In genomic region chr10:12878661-12879312, GRCm38 (mm10) we compare ENCODE assay signal across 9 mouse cellular contexts. TPM values are rescaled to one million over a fixed set of nuclear protein-coding genes. Genes with fewer than 3 reads are reported as not detected.
DNase-seq lines count a peak whose midpoint lies in the region; ATAC-seq and TF ChIP-seq lines count a peak whose summit lies in the region.
"Had no signal": no experiment of that assay in that cellular context is flagged by ENCODE, and none has a peak within 500 bp of the region (broad histone marks: within the 10 kb centered on the region; RNA-seq: fewer than 3 reads in every experiment).

No protein-coding gene starts in this region.

- peaks cover 5% of the 10 kb centered on the region; the same call in 1 of the 2 replicates for H3K4me1 ChIP-seq in embryonic facial prominence, embryonic 14.5 days (ENCODE audit: control insufficient read depth, insufficient read depth, low read length)
- 0 out of 2 replicates have a peak, but pooled peaks cover 3% of the 10 kb centered on the region for H3K4me1 ChIP-seq in heart, postnatal 0 days (ENCODE audit: control insufficient read depth, insufficient read depth)
- H3K4me1 ChIP-seq in midbrain, embryonic 14.5 days (ENCODE audit: control insufficient read depth, insufficient read depth, low read length) = 0 out of 2 replicates have a peak, but pooled peaks cover 5% of the 10 kb centered on the region

- DNase-seq in kidney, postnatal 10 days = peak; percentile 21
- no peak for DNase-seq in kidney, postnatal 36 days
- peak; percentile 70 for DNase-seq in embryonic facial prominence, embryonic 14.5 days (ENCODE audit: low spot score)
- no peak for DNase-seq in heart, postnatal 0 days (ENCODE audit: low spot score)
- DNase-seq in midbrain, embryonic 14.5 days = peak; percentile 48
- DNase-seq in layer of hippocampus, adult 9-11 months = no peak
- DNase-seq in spleen, postnatal 14 days (ENCODE audit: low spot score in 2 of 2) = no peak

- no peaks in the 10 kb centered on the region for H3K36me3 ChIP-seq in embryonic facial prominence, embryonic 14.5 days (ENCODE audit: control insufficient read depth, insufficient read depth, low read length)
- no peaks in the 10 kb centered on the region for H3K36me3 ChIP-seq in heart, postnatal 0 days (replicated peaks; ENCODE audit: control insufficient read depth, insufficient read depth, low read length)
- no peaks in the 10 kb centered on the region for H3K36me3 ChIP-seq in midbrain, embryonic 14.5 days (ENCODE audit: control insufficient read depth, insufficient read depth, low read length)
- H3K36me3 ChIP-seq: liver, embryonic 15.5 days had no signal

- H3K4me2 ChIP-seq in embryonic facial prominence, embryonic 14.5 days (ENCODE audit: low read depth, low read length) = peak overlapping the region; percentile 41
- H3K4me2 ChIP-seq in heart, postnatal 0 days (ENCODE audit: low read depth, low read length) = 0 out of 2 replicates have a peak overlapping the region, but pooled peaks have one; percentile 5
- H3K4me2 ChIP-seq in midbrain, embryonic 14.5 days (ENCODE audit: low read length) = peak overlapping the region; percentile 32
- H3K4me2 ChIP-seq: liver, embryonic 15.5 days had no signal

- H3K27me3 ChIP-seq in embryonic facial prominence, embryonic 14.5 days (replicated peaks; ENCODE audit: control insufficient read depth, insufficient read depth, low read length) = no peaks in the 10 kb centered on the region
- H3K27me3 ChIP-seq in heart, postnatal 0 days (ENCODE audit: control insufficient read depth, insufficient read depth, low read length) = no peaks in the 10 kb centered on the region
- no peaks in the 10 kb centered on the region for H3K27me3 ChIP-seq in midbrain, embryonic 14.5 days (ENCODE audit: control insufficient read depth, insufficient read depth, low read length)
- H3K27me3 ChIP-seq: liver, embryonic 15.5 days had no signal

- no peak overlapping the region; the same call in 1 of the 2 replicates for H3K27ac ChIP-seq in embryonic facial prominence, embryonic 14.5 days (replicated peaks; ENCODE audit: low read depth, low read length)
- H3K27ac ChIP-seq in heart, postnatal 0 days (ENCODE audit: low read depth) = no peak overlapping the region
- H3K27ac ChIP-seq in midbrain, embryonic 14.5 days (replicated peaks; ENCODE audit: low read depth, low read length) = no peak overlapping the region
- H3K27ac ChIP-seq: liver, embryonic 15.5 days had no signal

- no peak for TF ChIP-seq EP300 in heart, postnatal 0 days (IDR thresholded peaks at IDR 0.05; ENCODE audit: low read depth)

- peak; percentile 67; the same call in 1 of the 2 replicates for ATAC-seq in embryonic facial prominence, embryonic 14.5 days (ENCODE audit: low read depth)
- peak; percentile 49 for ATAC-seq in heart, postnatal 0 days (ENCODE audit: insufficient read depth, low read depth)
- peak; percentile 35; the same call in 1 of the 2 replicates for ATAC-seq in midbrain, embryonic 14.5 days (ENCODE audit: low FRiP score, low TSS enrichment)
- ATAC-seq in cerebellum, adult (ENCODE audit: insufficient number of reproducible peaks, low FRiP score, low TSS enrichment) = no peak

- no peak for TF ChIP-seq CTCF in heart, postnatal 0 days (IDR thresholded peaks at IDR 0.05; ENCODE audit: low read depth)

- H3K4me3 ChIP-seq in embryonic facial prominence, embryonic 14.5 days (ENCODE audit: low read depth, low read length) = no peak overlapping the region
- no peak overlapping the region for H3K4me3 ChIP-seq in heart, postnatal 0 days (ENCODE audit: low read depth, low read length)
- H3K4me3 ChIP-seq in midbrain, embryonic 14.5 days (replicated peaks; ENCODE audit: low read depth, low read length) = no peak overlapping the region
- H3K4me3 ChIP-seq: liver, embryonic 15.5 days had no signal

- WGBS in embryonic facial prominence, embryonic 14.5 days = 7% methylated on average over 14 of the region's 14 CpGs
- 25% methylated on average over 14 of the region's 14 CpGs for WGBS in heart, postnatal 0 days
- 4% methylated on average over 14 of the region's 14 CpGs for WGBS in midbrain, embryonic 14.5 days

- H3K9me3 ChIP-seq in embryonic facial prominence, embryonic 14.5 days (ENCODE audit: control insufficient read depth, low read length) = no peaks in the 10 kb centered on the region
- no peaks in the 10 kb centered on the region for H3K9me3 ChIP-seq in heart, postnatal 0 days (replicated peaks; ENCODE audit: control insufficient read depth, low read length)
- H3K9me3 ChIP-seq in midbrain, embryonic 14.5 days (ENCODE audit: control insufficient read depth, low read length) = no peaks in the 10 kb centered on the region
- H3K9me3 ChIP-seq: liver, embryonic 15.5 days had no signal

- H3K9ac ChIP-seq in embryonic facial prominence, embryonic 14.5 days (ENCODE audit: low read depth, low read length) = 0 out of 2 replicates have a peak overlapping the region, but pooled peaks have one; percentile 31
- H3K9ac ChIP-seq in heart, postnatal 0 days (replicated peaks; ENCODE audit: low read depth, low read length) = no peak overlapping the region
- H3K9ac ChIP-seq in midbrain, embryonic 14.5 days (replicated peaks; ENCODE audit: low read length) = no peak overlapping the region
- H3K9ac ChIP-seq: liver, embryonic 15.5 days had no signal

RNA-seq across cellular contexts. Expression of gene Utrn, which starts 9.6 kb away (rescaled TPM):
- polyA plus RNA-seq in embryonic facial prominence, embryonic 14.5 days (2014; fragmentation: Nextera tagmentation; extraction: Ambion mirVana) = 69.2 and 73.3 TPM in 2 replicates
- total RNA-seq in heart, postnatal 0 days (2014; rRNA removed; ENCODE audit: low replicate concordance) = 50.3 and 61.6 TPM in 2 replicates
- polyA plus RNA-seq in heart, postnatal 0 days (2015; fragmentation: Nextera tagmentation; extraction: Ambion mirVana) = 47.3 and 48.4 TPM in 2 replicates
- polyA plus RNA-seq in midbrain, embryonic 14.5 days (2014; fragmentation: Nextera tagmentation; extraction: Ambion mirVana) = 10.6 and 19.1 TPM in 2 replicates

Comparison
In these comparisons a context has a peak if more than half of its experiments do, and no peak if none do; other contexts are left out.
1. DNase-seq: peak in kidney, postnatal 10 days (single experiment), embryonic facial prominence, embryonic 14.5 days (single experiment) and midbrain, embryonic 14.5 days (single experiment); none in kidney, postnatal 36 days (0 of 2), heart, postnatal 0 days (single experiment), layer of hippocampus, adult 9-11 months (single experiment) and spleen, postnatal 14 days (0 of 2).
2. Peak in every context shown above with its lines, with median percentiles within 50 percentile points of each other: H3K4me2 ChIP-seq.